Mouse (Mus musculus) heart, postnatal 10 days (tissue): ENCODE measurements at regions not wholly inside any gene's neighbourhood (a gene's known extent, or its start where the extent isn't known, plus 50 kb on each side); places are given as distances from the start of the nearest gene placed in this dataset.

ENCODE experiments used
- DNase-seq, 2 experiments: peaks; one replicate each; pipeline ENCODE4 v3.0.0; 2021
- intact Hi-C: fragments of 180-260 bp; cut with DNase I; formaldehyde crosslinking; loops from one replicate; pipeline ENCODE4 v1.15.1; 2025

- DNase-seq, result no peak
- intact Hi-C loops, result no loop called here
Observed at GRCm38 (mm10) chr9:30021981-30022380, 59.0 kb upstream of the Ntm start.

GRCm38 (mm10) chr9:30025275-30025674, 62.3 kb upstream of the Ntm start:
- no peak for DNase-seq
- intact Hi-C loops, result no loop called here

GRCm38 (mm10) chr9:30026939-30027338, 64.0 kb upstream of the Ntm start:
- DNase-seq, result no peak
- intact Hi-C loops, result no loop called here

GRCm38 (mm10) chr9:30040396-30040795, 77.5 kb upstream of the Ntm start:
- intact Hi-C loops, result no loop called here
- no peak for DNase-seq

GRCm38 (mm10) chr9:30064551-30064950, 101.6 kb upstream of the Ntm start:
- intact Hi-C loops, result no loop called here
- peak in 1 of 2 experiments; percentile 17 for DNase-seq

GRCm38 (mm10) chr9:30067980-30068379, 105.0 kb upstream of the Ntm start:
- DNase-seq, result peak; percentile 15 to 22
- intact Hi-C loops, result no loop called here

GRCm38 (mm10) chr9:30075233-30075632, 112.3 kb upstream of the Ntm start:
- peak; percentile 53 to 61 for DNase-seq
- intact Hi-C loops, result no loop called here

- intact Hi-C loops, result no loop called here
- no peak for DNase-seq
Observed at GRCm38 (mm10) chr9:30076006-30076405, 113.1 kb upstream of the Ntm start.

GRCm38 (mm10) chr9:30076482-30076881, 113.5 kb upstream of the Ntm start:
- intact Hi-C loops, result no loop called here
- DNase-seq, result no peak

GRCm38 (mm10) chr9:30101942-30102341, 139.0 kb upstream of the Ntm start:
- no peak for DNase-seq
- intact Hi-C loops, result no loop called here

- intact Hi-C loops, result loop anchor here (5.0 kb wide), 1 partner anchor 140 kb away; no protein-coding TSS in a partner anchor
- no peak for DNase-seq
Observed at GRCm38 (mm10) chr9:30122371-30122770, 159.4 kb upstream of the Ntm start.

- intact Hi-C loops, result no loop called here
- peak; percentile 19 to 21 for DNase-seq
Observed at GRCm38 (mm10) chr9:30129151-30129550, 166.2 kb upstream of the Ntm start.

- intact Hi-C loops, result no loop called here
- no peak for DNase-seq
Observed at GRCm38 (mm10) chr9:30131626-30132025, 168.7 kb upstream of the Ntm start.

- intact Hi-C loops, result no loop called here
- DNase-seq, result no peak
Observed at GRCm38 (mm10) chr9:30134303-30134702, 171.4 kb upstream of the Ntm start.

- intact Hi-C loops, result loop anchor here (5.0 kb wide), 3 partner anchors 130 to 475 kb away; no protein-coding TSS in a partner anchor
- peak; percentile 95 to 96 for DNase-seq
Observed at GRCm38 (mm10) chr9:30137611-30138287, 174.8 kb upstream of the Ntm start.

- DNase-seq, result peak; percentile 78 to 81
- intact Hi-C loops, result no loop called here
Observed at GRCm38 (mm10) chr9:30140188-30140587, 177.2 kb upstream of the Ntm start.

- no peak for DNase-seq
- intact Hi-C loops, result no loop called here
Observed at GRCm38 (mm10) chr9:30141186-30141585, 178.2 kb upstream of the Ntm start.

- no peak for DNase-seq
- intact Hi-C loops, result no loop called here
Observed at GRCm38 (mm10) chr9:30142806-30143458, 180.0 kb upstream of the Ntm start.

GRCm38 (mm10) chr9:30149481-30150468, 186.8 kb upstream of the Ntm start:
- DNase-seq, result no peak
- intact Hi-C loops, result no loop called here

GRCm38 (mm10) chr9:30151173-30151572, 188.2 kb upstream of the Ntm start:
- intact Hi-C loops, result no loop called here
- DNase-seq, result no peak

- DNase-seq, result no peak
- intact Hi-C loops, result no loop called here
Observed at GRCm38 (mm10) chr9:30166235-30166752, 203.4 kb upstream of the Ntm start.
